Mouse (Mus musculus) T-helper 2 cell (primary cell): Measurements from ENCODE around the gene Dcaf10.
"Not testable (repeated sequence)": the region's sequence is repeated elsewhere in the genome, so short reads cannot be mapped to it uniquely, and the experiment has no call there.

ENCODE experiments used
- in situ Hi-C: fragments of 300-600 bp; cut with MboI, MseI; formaldehyde crosslinking; loops from one replicate; pipeline ENCODE4 v1.15.1; 2025; ENCODE audit warnings: high pct_unique_total_duplicates

The Dcaf10 gene

DNA sequence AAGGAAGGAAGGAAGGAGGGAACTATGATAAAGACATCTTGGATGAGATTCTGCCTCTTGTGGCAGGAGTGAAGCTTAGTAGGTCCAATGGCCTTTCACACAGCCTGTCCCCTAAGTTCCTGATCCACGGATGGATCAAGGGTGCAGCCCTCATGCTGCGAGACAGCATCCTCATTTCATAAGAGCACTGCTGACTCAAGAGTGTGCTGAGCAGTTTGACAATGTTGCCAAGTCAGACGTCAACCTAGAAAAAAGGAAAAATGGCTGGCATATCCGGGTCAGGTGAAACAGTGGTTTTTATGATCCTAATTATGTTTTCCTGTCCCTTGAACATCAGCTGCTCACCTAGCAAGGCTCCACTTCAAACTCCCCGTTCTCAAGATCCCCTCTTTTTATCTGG lies 51.8 kb downstream of the Dcaf10 start:
- in situ Hi-C loops = no loop called here

- in situ Hi-C loops = not testable (repeated sequence)
Observed at GRCm38 (mm10) chr4:45396211-45396610, 54.3 kb downstream of the Dcaf10 start.

GRCm38 (mm10) chr4:45398315-45398714 lies 56.4 kb downstream of the Dcaf10 start:
- in situ Hi-C loops = not testable (repeated sequence)

DNA sequence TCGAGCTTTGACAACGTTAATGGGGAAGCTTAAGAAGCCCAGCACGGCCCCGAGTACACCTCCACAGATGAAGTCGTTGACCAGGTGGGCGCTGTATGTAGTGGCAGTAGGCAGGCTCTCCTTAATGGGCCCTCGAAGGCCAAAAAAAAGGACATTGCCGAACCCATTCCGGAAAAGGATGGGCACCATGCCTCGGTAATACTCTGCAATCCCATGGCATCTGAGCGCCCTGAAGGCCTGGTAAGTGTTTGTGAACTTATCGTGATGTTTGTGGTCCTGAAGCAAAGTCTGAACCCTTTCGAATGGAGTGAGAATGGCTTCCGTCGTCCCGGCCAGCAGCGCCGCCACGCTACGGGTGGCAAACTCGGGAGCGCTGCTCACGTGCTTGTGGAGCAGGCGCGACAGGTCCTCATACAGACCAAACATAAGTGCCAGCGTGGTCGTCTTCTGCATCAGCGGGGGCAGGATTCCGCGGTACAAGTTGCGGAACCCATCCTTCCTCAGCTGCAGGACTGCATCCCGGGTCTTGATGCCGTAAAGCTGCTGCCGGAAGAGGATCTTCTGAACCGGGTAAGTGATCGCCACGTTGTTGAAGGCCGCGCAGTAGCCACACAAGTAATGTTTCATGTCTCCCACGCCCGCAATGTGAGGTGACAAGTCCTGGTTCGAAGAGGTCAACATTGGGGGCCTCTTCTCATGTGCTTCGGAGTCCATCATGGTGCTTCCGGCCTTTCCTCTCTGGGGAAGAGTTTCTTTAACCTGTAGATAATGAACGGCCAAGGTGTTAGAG lies 57.7 kb downstream of the Dcaf10 start:
- in situ Hi-C loops = no loop called here

DNA sequence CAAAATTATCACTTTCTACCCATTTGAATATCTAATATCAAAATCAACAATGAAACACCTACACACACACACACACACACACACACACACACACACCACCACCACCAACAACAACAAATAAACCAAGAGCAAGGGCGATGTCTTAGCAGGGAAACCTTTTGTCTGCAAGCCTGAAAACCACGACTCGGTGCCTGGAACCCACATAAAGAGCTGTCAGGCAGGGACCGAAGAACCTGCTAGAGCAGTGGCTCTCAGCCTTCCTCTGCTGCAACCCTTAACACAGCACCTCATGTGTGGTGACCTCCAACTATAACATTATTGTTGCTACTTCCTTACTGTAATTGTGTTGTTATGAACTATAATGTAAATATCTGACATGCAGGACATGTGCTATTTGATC lies 60.4 kb downstream of the Dcaf10 start:
- in situ Hi-C loops = no loop called here

DNA sequence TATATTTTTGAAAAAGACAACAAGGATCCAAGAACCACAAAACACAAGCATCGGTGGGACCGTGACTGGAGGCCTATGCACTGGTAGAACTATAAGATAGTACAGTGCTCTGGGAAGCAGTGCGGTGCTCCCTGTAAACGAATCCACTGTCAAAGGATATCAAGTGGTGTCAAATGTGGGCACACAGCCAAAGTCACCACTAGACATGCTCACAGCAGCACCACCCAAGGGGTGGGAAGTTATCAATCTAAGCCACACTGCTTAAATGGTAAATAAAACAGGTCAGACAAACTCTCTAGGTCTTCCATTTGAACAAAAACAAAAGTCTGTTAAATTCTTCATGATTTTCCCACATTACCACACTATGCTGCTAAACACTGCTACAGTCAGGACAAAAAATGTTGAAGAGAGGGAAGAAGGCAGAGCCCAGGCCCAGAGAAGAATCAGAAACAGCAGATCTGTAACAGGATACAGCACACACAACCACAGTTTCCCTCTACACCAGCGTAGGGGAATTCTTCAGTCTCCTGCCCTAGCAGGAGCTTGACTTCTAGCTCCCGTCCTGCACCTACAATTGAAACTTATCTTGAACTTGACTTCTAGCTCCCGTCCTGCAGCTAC lies 61.1 kb downstream of the Dcaf10 start:
- in situ Hi-C loops = no loop called here

DNA sequence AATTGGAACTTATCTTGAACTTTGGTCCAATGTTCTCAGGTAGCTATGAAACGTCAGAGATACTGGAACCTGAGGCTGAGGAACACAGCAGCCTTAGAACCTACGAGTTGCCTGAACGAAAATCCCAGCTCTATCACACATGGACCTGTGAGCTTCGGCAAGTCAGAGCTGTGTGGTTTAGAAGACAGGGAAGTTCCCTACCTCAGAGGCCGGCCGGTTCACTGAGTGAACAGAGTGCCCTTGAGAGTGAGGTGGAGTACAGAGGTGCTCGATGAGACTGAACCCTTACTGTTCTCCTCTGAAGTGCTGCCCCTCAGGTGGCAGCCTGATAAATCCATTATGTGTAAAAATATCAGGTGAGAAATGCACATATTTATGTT lies 61.6 kb downstream of the Dcaf10 start:
- in situ Hi-C loops = no loop called here

- in situ Hi-C loops = no loop called here
Observed at GRCm38 (mm10) chr4:45404086-45404485, 62.2 kb downstream of the Dcaf10 start.

- in situ Hi-C loops = no loop called here
Observed at GRCm38 (mm10) chr4:45405315-45405714, 63.4 kb downstream of the Dcaf10 start.

GRCm38 (mm10) chr4:45406397-45406796 lies 64.5 kb downstream of the Dcaf10 start:
- in situ Hi-C loops = no loop called here

- in situ Hi-C loops = no loop called here
Observed at GRCm38 (mm10) chr4:45407001-45407702, 65.3 kb downstream of the Dcaf10 start.

GRCm38 (mm10) chr4:45407703-45408334 lies 65.9 kb downstream of the Dcaf10 start:
- in situ Hi-C loops = no loop called here

DNA sequence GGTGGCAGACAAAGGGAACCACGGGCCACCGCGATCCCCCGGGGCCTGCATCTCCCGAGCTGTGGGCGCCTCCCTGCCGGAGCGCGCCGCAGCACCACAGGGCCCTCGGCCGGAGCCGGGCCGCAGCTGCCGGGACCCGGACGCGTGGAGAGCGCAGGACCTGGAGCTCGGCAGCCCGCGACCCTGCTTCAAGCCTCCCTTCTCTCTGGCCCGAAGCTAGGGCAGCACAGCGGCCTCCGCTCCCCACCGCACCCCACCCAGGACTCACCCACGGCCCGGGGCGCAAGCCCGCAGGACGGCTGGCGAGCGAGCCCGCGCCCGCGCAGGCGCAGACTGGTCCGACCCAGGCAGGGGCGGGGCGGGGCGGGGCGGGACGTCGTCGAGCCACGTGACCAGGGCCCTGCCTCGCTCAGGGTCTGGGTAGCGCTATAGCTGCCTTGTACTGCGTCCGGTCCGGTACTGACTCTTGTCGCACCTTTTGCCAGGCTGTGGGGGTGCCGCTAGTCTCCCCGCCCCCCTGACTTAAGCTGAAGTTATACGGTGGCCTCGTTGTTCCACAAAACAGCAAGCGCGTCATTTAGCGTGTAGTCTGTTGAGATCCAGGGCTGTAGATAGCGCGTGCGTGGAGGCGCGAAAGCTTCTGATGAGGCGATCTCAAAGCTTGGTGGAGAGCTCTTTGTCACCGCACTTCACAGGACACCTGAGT lies 66.7 kb downstream of the Dcaf10 start, which contains the start of gene Slc25a51:
TSS of gene Slc25a51 (minus strand) at position 340 of the 706 bp plus-strand sequence.
- in situ Hi-C loops = no loop called here

DNA sequence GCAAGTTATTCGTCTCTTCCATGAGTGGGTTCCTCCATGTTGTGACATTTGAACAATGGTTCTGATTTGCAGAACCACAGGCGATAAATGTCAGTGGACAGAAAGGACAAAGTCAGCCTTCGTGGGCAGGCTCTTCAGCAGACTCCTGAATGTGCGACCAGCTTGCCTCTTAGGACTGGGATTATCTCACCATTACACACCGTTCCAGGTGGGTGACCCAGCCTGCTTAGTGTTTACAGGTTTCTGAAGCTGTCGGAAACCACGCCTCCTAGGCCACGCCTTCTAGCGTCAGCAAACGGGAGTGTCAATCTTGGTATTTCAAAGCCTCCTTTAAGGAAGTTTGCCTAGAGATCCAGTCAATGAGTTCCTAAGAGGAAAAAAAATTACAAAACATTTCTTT lies 67.4 kb downstream of the Dcaf10 start:
- in situ Hi-C loops = no loop called here

DNA sequence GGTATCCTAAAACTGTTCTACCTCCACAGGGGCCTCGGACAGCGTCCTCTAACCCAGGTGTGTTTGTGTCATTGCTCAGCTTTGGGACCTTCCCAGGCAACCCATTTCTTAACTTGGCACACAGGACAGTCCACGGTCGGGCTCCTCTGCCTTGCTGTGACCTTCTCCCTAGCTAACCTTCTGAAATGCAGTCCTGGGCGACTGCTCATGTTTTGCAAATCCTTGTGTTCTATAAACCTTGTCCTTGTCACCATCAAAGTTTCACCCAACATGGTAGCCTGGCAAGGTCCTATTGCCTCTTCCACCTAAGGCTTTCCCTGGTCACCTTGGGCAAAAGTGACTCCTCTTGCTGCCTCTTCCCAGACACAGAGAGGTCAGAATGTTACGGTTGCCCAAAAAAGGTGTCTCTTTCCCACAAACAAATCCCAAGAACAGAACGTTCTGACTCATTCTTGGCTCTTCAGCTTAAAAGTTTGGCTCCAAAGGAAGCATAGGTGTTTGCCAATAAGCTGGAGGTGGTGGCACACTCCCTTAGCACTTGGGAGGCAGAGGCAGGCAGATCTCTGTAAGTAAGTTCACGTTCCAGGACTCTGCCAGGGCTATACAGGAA lies 69.4 kb downstream of the Dcaf10 start:
- in situ Hi-C loops = loop anchor here (10.0 kb wide), 3 partner anchors 204 to 394 kb away; no protein-coding TSS in a partner anchor

DNA sequence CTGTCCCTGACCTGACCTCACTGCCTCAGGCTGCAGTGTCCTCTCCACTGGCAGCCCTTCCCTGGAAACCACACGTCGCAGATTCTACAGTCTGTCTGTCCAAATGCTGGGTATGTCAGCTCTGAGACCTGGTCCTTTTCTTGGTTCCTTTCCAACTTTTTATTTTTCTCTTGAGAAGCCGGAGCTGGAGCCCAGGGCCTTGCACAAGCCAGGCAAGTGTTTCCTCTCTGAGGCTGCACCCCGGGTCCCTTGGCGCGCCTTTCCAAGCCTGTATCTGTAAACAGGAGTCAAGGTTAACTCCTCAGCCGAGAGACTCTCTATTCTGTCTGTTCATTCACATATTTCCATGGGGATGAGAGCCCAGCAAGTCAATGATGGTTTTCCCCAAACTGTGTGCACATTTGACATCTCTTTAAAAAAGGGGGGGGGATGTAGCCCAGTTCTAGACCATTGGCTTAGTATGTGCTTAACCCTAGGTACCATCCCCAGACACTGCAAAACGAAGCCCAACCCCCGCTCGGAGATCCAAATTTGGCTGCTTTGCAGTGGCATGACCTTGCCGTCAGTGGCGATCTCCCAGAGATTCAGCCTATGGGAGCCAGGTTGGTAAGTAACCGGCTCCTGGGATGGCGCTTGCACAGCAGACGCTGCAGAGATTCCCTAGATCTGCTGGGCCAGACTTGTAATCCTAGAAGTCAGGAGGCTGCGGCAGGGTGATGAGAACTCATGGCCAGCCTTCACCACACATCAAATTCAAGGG lies 70.7 kb downstream of the Dcaf10 start:
- in situ Hi-C loops = loop anchor here (10.0 kb wide), 3 partner anchors 202 to 392 kb away; no protein-coding TSS in a partner anchor

- in situ Hi-C loops = loop anchor here (10.0 kb wide), 3 partner anchors 201 to 391 kb away; no protein-coding TSS in a partner anchor
Observed at GRCm38 (mm10) chr4:45413674-45414338, 71.9 kb downstream of the Dcaf10 start.

- in situ Hi-C loops = loop anchor here (10.0 kb wide), 3 partner anchors 198 to 388 kb away; no protein-coding TSS in a partner anchor
Observed at GRCm38 (mm10) chr4:45416314-45416713, 74.4 kb downstream of the Dcaf10 start.

DNA sequence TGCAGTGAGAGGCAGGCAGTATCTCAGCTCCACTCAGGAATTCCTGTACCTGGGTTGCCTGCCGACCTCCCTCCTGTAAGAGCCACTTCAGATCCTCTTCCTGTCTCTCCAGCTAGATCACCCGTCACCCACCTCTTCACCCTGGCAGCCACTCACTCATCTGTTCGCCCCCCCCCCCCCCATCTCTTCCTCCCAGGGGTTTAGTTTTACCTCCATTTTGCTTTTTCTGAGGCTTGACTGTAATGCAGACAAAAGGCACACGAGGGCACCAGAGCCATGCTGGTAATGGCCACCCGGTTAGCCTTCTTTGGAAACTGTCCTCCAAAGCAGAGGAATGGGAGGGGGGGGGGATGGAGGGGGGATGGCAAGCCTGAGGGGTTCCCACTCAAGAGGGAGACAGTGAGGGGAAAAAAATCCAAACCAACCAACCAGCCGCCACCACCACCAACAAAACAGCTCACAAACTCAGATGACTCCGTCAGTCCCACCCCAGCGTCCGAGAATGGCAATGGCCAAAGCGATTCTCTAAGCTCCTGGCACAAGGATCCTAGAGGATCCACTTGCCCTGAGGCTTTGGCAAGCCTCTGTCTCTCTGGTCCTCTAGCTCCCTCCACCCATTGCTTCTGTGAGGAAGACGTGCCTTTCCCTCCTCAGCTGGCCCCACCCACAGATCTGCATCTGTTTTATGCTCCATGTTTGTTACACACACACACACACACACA lies 76.5 kb downstream of the Dcaf10 start:
- in situ Hi-C loops = loop anchor here (10.0 kb wide), 3 partner anchors 196 to 386 kb away; no protein-coding TSS in a partner anchor
